ENCODE assay signal across 19 mouse cellular contexts in the genomic region with DNA sequence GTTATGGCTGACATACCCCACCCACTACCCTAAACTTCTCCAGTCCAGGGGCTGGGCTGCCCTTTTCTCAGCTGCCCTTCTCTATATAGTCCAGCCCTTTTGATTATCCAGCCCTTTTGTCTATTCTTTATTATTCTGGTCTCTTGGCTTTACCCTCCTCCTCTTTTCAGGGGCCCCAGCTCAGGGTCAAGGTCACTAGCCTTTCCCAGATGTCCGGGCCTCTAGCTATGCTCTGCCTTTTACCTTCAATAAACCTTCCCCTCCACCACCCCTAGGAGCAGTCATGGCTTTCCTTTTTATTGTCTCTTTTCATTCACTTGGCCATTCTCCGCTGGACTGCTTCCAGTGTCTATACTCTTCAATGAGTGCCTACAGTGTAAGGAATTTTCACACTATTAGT.
"Had no signal": no experiment of that assay in that cellular context is flagged by ENCODE, and none has a peak within 500 bp of the region (broad histone marks: within the 10 kb centered on the region; RNA-seq: fewer than 3 reads in every experiment).

No protein-coding gene starts in this region.

- H3K9ac ChIP-seq: limb, embryonic 12.5 days; limb, embryonic 15.5 days; liver, embryonic 14.5 days; liver, postnatal 0 days; lung, embryonic 15.5 days; midbrain, embryonic 13.5 days; stomach, embryonic 15.5 days had no signal

- H3K36me3 ChIP-seq: limb, embryonic 12.5 days; limb, embryonic 15.5 days; lung, embryonic 15.5 days; midbrain, embryonic 13.5 days; stomach, embryonic 15.5 days had no signal

- H3K4me2 ChIP-seq: limb, embryonic 12.5 days; limb, embryonic 15.5 days; liver, embryonic 11.5 days; lung, embryonic 15.5 days; midbrain, embryonic 13.5 days; stomach, embryonic 15.5 days had no signal

- H3K9me3 ChIP-seq: limb, embryonic 12.5 days; limb, embryonic 15.5 days; lung, embryonic 15.5 days; midbrain, embryonic 13.5 days; stomach, embryonic 15.5 days had no signal

- ATAC-seq: intestine, postnatal 0 days; liver, postnatal 0 days; midbrain, embryonic 13.5 days; midbrain, embryonic 16.5 days had no signal

- H3K27me3 ChIP-seq: limb, embryonic 12.5 days; limb, embryonic 15.5 days; lung, embryonic 15.5 days; midbrain, embryonic 13.5 days; stomach, embryonic 15.5 days had no signal

- H3K4me1 ChIP-seq: limb, embryonic 12.5 days; limb, embryonic 15.5 days; midbrain, embryonic 13.5 days; stomach, embryonic 15.5 days had no signal

- H3K27ac ChIP-seq: kidney, postnatal 0 days; limb, embryonic 12.5 days; limb, embryonic 15.5 days; liver, embryonic 14.5 days; lung, embryonic 15.5 days; midbrain, embryonic 13.5 days; stomach, embryonic 15.5 days had no signal

- DNase-seq: kidney, adult 2 months; kidney, postnatal 25 days; left cerebral cortex, postnatal 4 days; liver, postnatal 0 days; retina, postnatal 1 day; right cerebral cortex, postnatal 25 days; spleen, adult 18-20 months; thymus, postnatal 25 days had no signal

- H3K4me3 ChIP-seq: limb, embryonic 12.5 days; limb, embryonic 15.5 days; lung, embryonic 15.5 days; midbrain, embryonic 13.5 days; myocyte; stomach, embryonic 15.5 days had no signal
